Mouse (Mus musculus) hindbrain, embryonic 14.5 days (tissue): Measurements from ENCODE around the gene 1110051M20Rik. TPM values are rescaled to one million over a fixed set of nuclear protein-coding genes. Genes with fewer than 3 reads are reported as not detected.
A peak's percentile ranks its signal among the peaks of the same experiment; 100 is the strongest.

Experiments used
- ATAC-seq: fragments of 200-750 bp; cut with Nextera tagmentation; 2 replicates; pipeline ENCODE4 v1.8.0; 2017; ENCODE audit warnings: moderate number of reproducible peaks, mild to moderate bottlenecking, moderate TSS enrichment, moderate library complexity; ENCODE audit not compliant: low FRiP score
- DNase-seq: peaks from one replicate; pipeline ENCODE4 v3.0.0-alpha.2; 2015; ENCODE audit warnings: low spot score
- H3K27ac ChIP-seq: fragments of 300-500 bp; sonication (generic); 2 replicates; pipeline ENCODE4 v1.5.1; 2014; ENCODE audit warnings: mild to moderate bottlenecking, moderate library complexity
- H3K27me3 ChIP-seq: fragments of 300-500 bp; sonication (generic); 2 replicates; pipeline ENCODE4 v1.6.1; 2014; ENCODE audit warnings: mild to moderate bottlenecking, low read length, mixed read lengths; ENCODE audit not compliant: control insufficient read depth, insufficient read depth
- H3K36me3 ChIP-seq: fragments of 300-500 bp; sonication (generic); replicated peaks from 2 replicates; pipeline ENCODE4 v1.6.1; 2014; ENCODE audit not compliant: control insufficient read depth, insufficient read depth
- H3K4me1 ChIP-seq: fragments of 300-500 bp; sonication (generic); replicated peaks from 2 replicates; pipeline ENCODE4 v1.6.1; 2014; ENCODE audit warnings: antibody characterized with exemption, low read length, mixed read lengths; ENCODE audit not compliant: control insufficient read depth, insufficient read depth
- H3K4me2 ChIP-seq: fragments of 300-500 bp; sonication (generic); replicated peaks from 2 replicates; pipeline ENCODE4 v1.6.1; 2014; ENCODE audit warnings: mild to moderate bottlenecking, moderate library complexity
- H3K4me3 ChIP-seq: fragments of 300-500 bp; sonication (generic); replicated peaks from 2 replicates; pipeline ENCODE4 v1.5.1; 2014; ENCODE audit warnings: mild to moderate bottlenecking, low read length
- H3K9ac ChIP-seq: fragments of 300-500 bp; sonication (generic); 2 replicates; pipeline ENCODE4 v1.6.1; 2014
- H3K9me3 ChIP-seq: fragments of 300-500 bp; sonication (generic); 2 replicates; pipeline ENCODE4 v1.6.1; 2016; ENCODE audit warnings: low read length; ENCODE audit not compliant: control insufficient read depth
- WGBS: fragments of 180-500 bp; shearing (Covaris S2); extraction: QIAGEN DNeasy Blood & Tissue Kit; methylation state at CpG from one replicate; pipeline ENCODE4 v1.1.7; 2014; 5-methylcytosine and 5-hydroxymethylcytosine counted together
- polyA plus RNA-seq: library from polyadenylated mRNA; unstranded; fragments of >200 nt; fragmentation: Nextera tagmentation; extraction: Ambion mirVana; gene quantifications from 2 replicates; pipeline ENCODE4 v1.2.1, GENCODE M21; 2014

Gene 1110051M20Rik
- polyA plus RNA-seq, 1 experiment from 2014 or later = 143 TPM

DNA sequence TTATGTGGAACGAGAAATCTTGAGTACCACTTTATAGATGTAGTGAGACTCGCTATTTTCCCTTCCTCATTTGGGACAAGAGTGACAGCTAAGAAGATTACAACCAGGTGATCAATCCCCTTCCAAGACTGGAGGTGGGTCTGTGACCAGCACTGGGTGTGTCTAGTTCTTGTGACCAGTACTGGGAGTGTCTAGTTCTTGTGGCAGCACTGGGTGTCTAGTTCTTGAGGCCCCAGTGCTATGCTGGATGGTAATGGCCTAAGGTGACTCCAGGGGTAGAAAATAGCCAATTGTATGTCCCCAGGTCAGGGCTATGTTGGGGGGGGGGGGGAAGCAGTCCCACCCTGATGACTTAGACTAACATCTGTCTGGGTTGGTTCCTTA is 165.1 kb downstream of the 1110051M20Rik start:
- Histone ChIP-seq H3K27ac (no peak overlapping the region), H3K27me3 (no peaks in the 10 kb centered on the region), H3K4me2 (no peak overlapping the region), H3K9me3 (no peaks in the 10 kb centered on the region), H3K4me1 (no peaks in the 10 kb centered on the region), H3K4me3 (no peak overlapping the region), H3K9ac (no peak overlapping the region), H3K36me3 (peaks cover 41% of the 10 kb centered on the region)
- WGBS = 73% methylated on average over 2 of the region's 2 CpGs
- DNase-seq (no peak), ATAC-seq (no peak)

DNA sequence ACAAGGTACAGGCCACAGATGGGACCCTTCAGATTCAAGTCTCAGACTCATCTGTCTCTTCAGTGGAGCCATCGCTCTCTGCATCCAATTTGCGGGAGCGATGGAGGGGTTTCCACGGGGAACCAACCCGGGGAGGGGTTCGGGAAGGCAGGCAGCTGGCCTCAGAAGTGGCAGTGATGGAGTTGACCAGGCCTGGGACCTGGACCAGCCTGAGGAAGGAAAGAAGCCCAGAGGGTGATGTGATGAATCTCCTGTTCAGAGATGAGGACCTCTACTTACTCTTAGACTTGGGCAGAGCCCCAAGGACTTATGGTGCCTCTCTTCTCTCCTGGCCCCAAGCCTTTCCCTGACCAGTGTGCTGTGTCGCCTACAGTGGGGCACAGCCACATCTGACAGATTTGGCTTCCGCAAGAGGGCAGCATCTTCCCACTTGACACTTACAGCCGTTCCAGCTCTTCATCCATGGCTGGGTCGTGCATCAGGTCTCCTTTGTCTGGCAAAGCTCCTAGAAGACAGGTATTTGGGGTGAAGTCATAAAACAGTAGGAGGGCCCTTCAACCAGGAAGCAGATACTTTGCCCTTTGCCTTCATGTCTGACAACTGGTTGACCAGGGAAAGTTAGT is 165.6 kb downstream of the 1110051M20Rik start:
- DNase-seq (peak; percentile 63), ATAC-seq (peak; percentile 66)
- WGBS = 33% methylated on average over 10 of the region's 10 CpGs
- Histone ChIP-seq H3K36me3 (peaks cover 46% of the 10 kb centered on the region), H3K9me3 (no peaks in the 10 kb centered on the region), H3K4me3 (no peak overlapping the region), H3K9ac (no peak overlapping the region), H3K27me3 (no peaks in the 10 kb centered on the region), H3K27ac (no peak overlapping the region), H3K4me1 (no peaks in the 10 kb centered on the region), H3K4me2 (no peak overlapping the region)

DNA sequence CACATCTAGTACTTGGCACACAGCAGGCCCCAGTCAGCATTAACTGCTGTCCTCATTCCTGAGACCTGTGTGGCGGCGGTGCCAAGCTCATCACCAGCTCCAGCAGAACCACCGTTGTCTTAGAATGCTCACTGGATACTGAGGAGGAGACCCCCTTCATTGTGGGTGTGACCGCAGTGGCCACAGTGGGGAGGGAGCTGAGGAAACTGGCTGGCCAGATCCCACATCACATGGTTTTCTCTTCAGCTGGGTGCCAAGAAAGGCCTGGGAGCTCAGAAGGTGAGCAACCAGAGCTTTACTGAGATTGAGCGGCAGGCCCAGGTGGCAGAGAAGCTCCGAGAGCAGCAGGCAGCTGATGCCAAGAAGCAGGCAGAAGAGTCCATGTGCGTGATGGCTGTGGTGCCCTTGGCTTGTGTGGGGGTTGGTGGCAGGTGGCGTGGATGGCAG is 174.8 kb downstream of the 1110051M20Rik start:
- peaks cover 10% of the 10 kb centered on the region for H3K4me1 ChIP-seq
- H3K27ac ChIP-seq = no peak overlapping the region
- H3K4me3 ChIP-seq = no peak overlapping the region
- no peaks in the 10 kb centered on the region for H3K9me3 ChIP-seq
- ATAC-seq (no peak), DNase-seq (no peak)
- H3K4me2 ChIP-seq = no peak overlapping the region
- H3K36me3 ChIP-seq = peaks cover 81% of the 10 kb centered on the region
- WGBS = 94% methylated on average over 8 of the region's 8 CpGs
- no peak overlapping the region for H3K9ac ChIP-seq
- H3K27me3 ChIP-seq = no peaks in the 10 kb centered on the region

DNA sequence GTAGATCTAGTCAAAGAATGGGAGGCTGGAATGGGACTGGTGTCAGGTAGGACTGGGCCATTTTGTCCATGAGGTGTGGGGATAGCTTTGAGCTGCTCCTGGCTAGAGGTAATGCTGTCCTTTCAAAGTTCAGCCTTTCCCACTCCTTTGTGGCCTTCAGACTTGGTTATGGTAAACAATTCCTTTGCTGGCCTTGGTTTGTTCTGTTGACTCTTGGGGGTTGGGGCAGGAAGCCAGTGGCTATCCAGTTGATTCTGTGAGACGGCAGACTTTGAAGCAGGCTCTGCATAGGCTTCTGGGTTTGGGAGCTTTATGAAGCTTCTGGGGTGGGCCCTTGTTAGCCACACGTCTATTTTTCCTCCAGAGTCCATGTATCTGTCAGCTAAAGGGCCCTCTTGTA is 175.8 kb downstream of the 1110051M20Rik start:
- ATAC-seq (no peak), DNase-seq (no peak)
- no peaks in the 10 kb centered on the region for H3K9me3 ChIP-seq
- no peak overlapping the region for H3K9ac ChIP-seq
- peaks cover 71% of the 10 kb centered on the region for H3K36me3 ChIP-seq
- no peak overlapping the region for H3K27ac ChIP-seq
- WGBS = 76% methylated on average over 2 of the region's 2 CpGs
- H3K4me3 ChIP-seq = no peak overlapping the region
- peaks cover 16% of the 10 kb centered on the region for H3K4me1 ChIP-seq
- no peaks in the 10 kb centered on the region for H3K27me3 ChIP-seq
- H3K4me2 ChIP-seq = no peak overlapping the region

DNA sequence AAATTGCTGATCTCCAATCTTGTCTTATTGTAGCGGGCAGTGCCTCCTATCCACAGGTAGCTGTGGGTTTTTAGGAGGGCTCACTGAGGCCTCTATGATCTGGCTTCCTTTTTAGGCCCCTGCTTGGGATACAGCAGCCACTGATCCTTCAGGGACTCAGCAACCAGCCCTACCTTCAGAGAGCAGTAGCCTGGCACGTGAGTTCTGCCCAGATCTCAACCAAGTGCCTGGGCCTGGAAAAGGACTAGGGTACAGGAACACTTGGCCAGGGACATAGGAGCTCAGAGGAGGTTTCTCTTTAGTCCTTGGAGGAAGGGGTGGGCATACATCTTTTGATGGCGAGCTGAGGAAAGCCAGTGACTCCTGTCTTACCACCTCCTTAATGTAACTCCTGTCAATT is 176.5 kb downstream of the 1110051M20Rik start:
- Histone ChIP-seq H3K4me3 (no peak overlapping the region), H3K4me2 (no peak overlapping the region), H3K4me1 (peaks cover 16% of the 10 kb centered on the region), H3K36me3 (peaks cover 65% of the 10 kb centered on the region), H3K27ac (no peak overlapping the region), H3K9me3 (no peaks in the 10 kb centered on the region), H3K9ac (no peak overlapping the region), H3K27me3 (no peaks in the 10 kb centered on the region)
- WGBS = 95% methylated on average over 3 of the region's 3 CpGs
- DNase-seq (no peak), ATAC-seq (no peak)

DNA sequence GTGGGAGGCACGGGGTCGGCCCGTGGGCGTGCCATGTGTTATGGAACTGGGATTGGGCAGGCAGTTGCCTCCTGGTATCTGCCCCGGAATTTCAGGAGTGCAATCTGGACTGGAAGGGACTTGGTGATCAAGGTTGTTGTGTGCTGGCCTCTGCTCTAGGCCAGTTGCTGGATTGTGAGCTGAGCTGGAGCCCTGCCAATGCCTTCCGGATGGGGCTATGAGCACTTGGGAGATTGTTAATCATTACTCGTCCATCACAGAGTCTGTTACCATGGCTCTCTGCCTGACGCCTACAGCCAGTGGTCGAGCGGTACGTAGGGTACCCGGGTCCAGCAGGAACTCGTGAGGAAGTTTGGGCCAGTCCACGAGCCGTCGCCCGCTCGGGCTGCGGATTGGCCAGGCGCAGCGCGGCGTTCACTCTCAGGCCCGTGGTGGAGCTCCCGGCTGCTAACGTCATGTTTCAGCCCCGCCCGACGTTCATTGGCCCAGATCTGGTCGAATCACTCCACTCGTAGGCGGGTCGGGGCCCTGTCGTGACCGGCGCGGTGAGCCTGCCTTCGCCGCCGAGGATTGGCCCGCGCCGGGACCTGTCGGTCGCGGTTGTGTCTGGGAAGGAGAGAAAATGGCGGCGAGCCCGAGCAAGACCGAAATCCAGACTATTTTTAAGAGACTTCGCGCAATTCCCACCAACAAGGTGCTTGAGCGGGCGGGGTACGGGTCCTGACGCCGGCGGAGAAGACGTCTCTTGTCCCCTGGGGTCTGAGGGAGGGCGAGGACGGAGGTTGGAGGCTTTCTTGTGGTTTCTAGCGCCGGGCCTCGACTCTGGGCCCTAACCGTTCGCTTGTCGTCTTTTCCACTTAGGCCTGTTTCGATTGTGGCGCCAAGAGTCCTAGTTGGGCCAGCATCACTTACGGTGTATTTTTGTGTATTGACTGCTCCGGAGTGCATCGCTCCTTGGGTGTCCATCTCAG is 179.5 kb downstream of the 1110051M20Rik start, which contains the start of gene Arfgap2:
Arfgap2 (plus strand) TSS at position 264 of the 971 bp plus-strand sequence.
- H3K4me1 ChIP-seq = peaks cover 16% of the 10 kb centered on the region
- no peaks in the 10 kb centered on the region for H3K9me3 ChIP-seq
- H3K27me3 ChIP-seq = no peaks in the 10 kb centered on the region
- H3K36me3 ChIP-seq = peaks cover 34% of the 10 kb centered on the region
- peak within 1 kb of the TSS; percentile 82 for H3K4me2 ChIP-seq
- DNase-seq = peak; percentile 96
- H3K4me3 ChIP-seq = peak within 1 kb of the TSS; percentile 81
- WGBS = 1% methylated on average over 72 of the region's 72 CpGs
- peak; percentile 99 for ATAC-seq
- H3K27ac ChIP-seq = peak within 1 kb of the TSS; percentile 94
- peak within 1 kb of the TSS; percentile 84 for H3K9ac ChIP-seq

DNA sequence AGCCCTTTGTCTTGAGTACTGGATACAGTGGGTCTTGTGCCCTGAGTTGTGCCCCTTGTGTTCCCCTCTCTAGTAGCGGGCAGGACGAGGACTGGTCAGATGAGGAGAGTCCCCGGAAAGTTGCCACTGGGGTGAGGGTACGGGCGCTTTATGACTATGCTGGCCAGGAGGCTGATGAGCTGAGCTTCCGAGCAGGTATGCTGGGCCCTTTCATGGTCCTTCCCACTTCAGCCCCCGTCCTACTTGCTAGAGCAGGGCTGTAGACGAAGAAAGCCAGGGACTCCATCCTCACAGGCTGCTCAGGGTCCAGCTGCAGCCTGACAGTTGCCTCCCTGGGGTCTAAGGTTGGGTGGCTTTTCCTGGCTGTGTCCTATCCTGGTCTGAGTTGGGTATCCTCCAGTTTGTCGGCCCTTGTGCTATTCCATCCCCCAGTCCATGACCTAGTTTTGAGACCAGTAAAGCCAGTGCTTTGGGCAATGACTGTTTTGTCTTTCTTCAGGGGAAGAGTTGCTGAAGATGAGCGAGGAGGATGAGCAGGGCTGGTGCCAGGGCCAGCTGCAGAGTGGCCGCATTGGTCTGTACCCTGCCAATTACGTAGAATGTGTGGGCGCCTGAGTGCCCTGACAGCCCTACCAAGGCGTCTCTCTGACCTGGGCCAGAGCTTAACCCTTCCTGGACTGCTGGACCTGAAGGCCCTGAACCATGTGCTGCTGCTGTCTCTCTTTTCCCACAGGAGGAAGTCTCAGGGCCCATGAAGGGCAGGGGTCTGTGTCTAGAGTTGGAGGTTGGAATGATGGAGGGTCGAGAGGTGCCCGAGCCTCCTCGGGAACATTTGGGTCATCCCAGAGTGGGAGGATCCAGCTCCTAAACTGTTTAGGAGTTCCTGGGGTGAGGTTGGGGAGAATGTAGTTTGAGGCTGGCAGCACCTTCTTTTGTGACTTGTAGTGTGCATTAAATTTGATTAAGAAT is 180.5 kb downstream of the 1110051M20Rik start:
- Histone ChIP-seq H3K4me1 (peaks cover 16% of the 10 kb centered on the region), H3K27ac (peak overlapping the region; percentile 94), H3K9ac (peak overlapping the region; percentile 51), H3K4me2 (peak overlapping the region; percentile 82), H3K9me3 (no peaks in the 10 kb centered on the region), H3K4me3 (peak overlapping the region; percentile 81), H3K27me3 (no peaks in the 10 kb centered on the region), H3K36me3 (peaks cover 24% of the 10 kb centered on the region)
- DNase-seq = no peak
- WGBS = 88% methylated on average over 17 of the region's 17 CpGs
- ATAC-seq = no peak

DNA sequence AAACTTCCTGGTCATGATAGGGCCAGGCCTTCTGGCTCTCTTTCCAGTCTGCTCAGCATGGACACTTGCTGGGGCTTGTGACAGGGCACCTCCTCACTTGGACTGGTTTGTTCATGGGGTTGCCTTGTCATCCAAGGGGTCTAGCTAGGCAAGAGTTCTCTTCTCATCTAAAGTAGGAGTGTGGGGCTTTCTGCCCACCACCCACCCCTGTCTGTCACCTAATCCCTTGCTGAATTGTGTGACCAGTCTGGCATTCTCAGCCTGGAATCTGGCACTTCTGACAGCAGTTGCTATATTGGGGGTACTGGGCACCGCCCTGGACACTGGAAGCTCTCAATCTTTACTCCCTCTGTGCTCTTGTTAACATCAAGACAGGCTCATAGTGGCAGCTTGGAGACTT is 185.0 kb downstream of the 1110051M20Rik start:
- no peaks in the 10 kb centered on the region for H3K36me3 ChIP-seq
- 97% methylated on average over 1 of the region's 1 CpGs for WGBS
- H3K9me3 ChIP-seq = no peaks in the 10 kb centered on the region
- no peak overlapping the region for H3K9ac ChIP-seq
- peaks cover 27% of the 10 kb centered on the region for H3K27me3 ChIP-seq
- H3K4me2 ChIP-seq = no peak overlapping the region
- peaks cover 40% of the 10 kb centered on the region for H3K4me1 ChIP-seq
- DNase-seq (no peak), ATAC-seq (no peak)
- no peak overlapping the region for H3K27ac ChIP-seq
- H3K4me3 ChIP-seq = no peak overlapping the region
